ENCODE assay signal across 21 mouse cellular contexts in genomic region chr2:130453421-130453820, GRCm38 (mm10). TPM values are rescaled to one million over a fixed set of nuclear protein-coding genes. Genes with fewer than 3 reads are reported as not detected.
DNase-seq lines count a peak whose midpoint lies in the region; ATAC-seq and TF ChIP-seq lines count a peak whose summit lies in the region.
"Had no signal": no experiment of that assay in that cellular context is flagged by ENCODE, and none has a peak within 500 bp of the region (broad histone marks: within the 10 kb centered on the region; RNA-seq: fewer than 3 reads in every experiment).

No protein-coding gene starts in this region.

- H3K27me3 ChIP-seq in heart, postnatal 0 days (ENCODE audit: control insufficient read depth, insufficient read depth, low read length): 0 out of 2 replicates have a peak, but pooled peaks cover 4% of the 10 kb centered on the region
- H3K27me3 ChIP-seq: stomach, embryonic 15.5 days had no signal

- no peak overlapping the region for H3K9ac ChIP-seq in heart, postnatal 0 days (replicated peaks; ENCODE audit: low read depth, low read length)
- H3K9ac ChIP-seq: stomach, embryonic 15.5 days had no signal

- WGBS in heart, postnatal 0 days: 47% methylated on average over 6 of the region's 6 CpGs

- ATAC-seq in heart, postnatal 0 days (ENCODE audit: insufficient read depth, low read depth): no peak
- ATAC-seq: CD4-positive, CD25-positive, alpha-beta regulatory T cell, adult 4 months; lung, postnatal 0 days had no signal

- no peaks in the 10 kb centered on the region for H3K36me3 ChIP-seq in heart, postnatal 0 days (replicated peaks; ENCODE audit: control insufficient read depth, insufficient read depth, low read length)
- H3K36me3 ChIP-seq: stomach, embryonic 15.5 days had no signal

- peak overlapping the region; percentile 94 for H3K27ac ChIP-seq in layer of hippocampus, adult 2 months
- 0 out of 2 replicates have a peak overlapping the region, but pooled peaks have one; percentile 14 for H3K27ac ChIP-seq in brown adipose tissue, adult 24 weeks (replicated peaks; ENCODE audit: low read depth, low read length)
- H3K27ac ChIP-seq in heart, postnatal 0 days (ENCODE audit: low read depth): no peak overlapping the region
- H3K27ac ChIP-seq: stomach, embryonic 15.5 days had no signal

- no peak for TF ChIP-seq CTCF in layer of hippocampus, adult 2 months (conservative IDR thresholded peaks at IDR 0.05)
- no peak for TF ChIP-seq CTCF in heart, postnatal 0 days (IDR thresholded peaks at IDR 0.05; ENCODE audit: low read depth)

- H3K4me3 ChIP-seq in layer of hippocampus, adult 2 months: peak overlapping the region; percentile 27
- no peak overlapping the region for H3K4me3 ChIP-seq in brown adipose tissue, adult 24 weeks (ENCODE audit: insufficient read depth, low read depth, low read length)
- no peak overlapping the region for H3K4me3 ChIP-seq in heart, postnatal 0 days (ENCODE audit: low read depth, low read length)
- H3K4me3 ChIP-seq: stomach, embryonic 15.5 days had no signal

- peaks cover 10% of the 10 kb centered on the region for H3K4me1 ChIP-seq in brown adipose tissue, adult 24 weeks (ENCODE audit: control insufficient read depth, insufficient read depth, insufficient read length, low read length)
- peaks cover 28% of the 10 kb centered on the region for H3K4me1 ChIP-seq in heart, postnatal 0 days (ENCODE audit: control insufficient read depth, insufficient read depth)

- H3K4me2 ChIP-seq in heart, postnatal 0 days (ENCODE audit: low read depth, low read length): peak overlapping the region; percentile 11; the same call in 1 of the 2 replicates
- H3K4me2 ChIP-seq: stomach, embryonic 15.5 days had no signal

- no peaks in the 10 kb centered on the region for H3K9me3 ChIP-seq in heart, postnatal 0 days (replicated peaks; ENCODE audit: control insufficient read depth, low read length)
- H3K9me3 ChIP-seq: stomach, embryonic 15.5 days had no signal

- DNase-seq in heart, adult 11 months: peak; percentile 90
- DNase-seq in heart, postnatal 4 days: no peak
- no peak for DNase-seq in layer of hippocampus, adult 2 months (ENCODE audit: low spot score in 2 of 2)
- DNase-seq in layer of hippocampus, postnatal 36 days: no peak
- no peak for DNase-seq in heart, postnatal 0 days (ENCODE audit: low spot score)
- DNase-seq in adipocyte (ENCODE audit: low spot score): no peak
- DNase-seq: adrenal gland, postnatal 10 days had no signal

- TF ChIP-seq EP300 in heart, postnatal 0 days (IDR thresholded peaks at IDR 0.05; ENCODE audit: low read depth): no peak

RNA-seq across cellular contexts. Expression of gene Ptpra, which starts 3.3 kb away (rescaled TPM):
- 10 to 100 TPM; 78.9 to 86.4 TPM for total RNA-seq in heart, postnatal 4 days (2021)
- total RNA-seq in layer of hippocampus, adult 2 months (2021): 100 to 1,000 TPM; 326 to 341 TPM
- 100 to 1,000 TPM; 318 to 339 TPM for total RNA-seq in layer of hippocampus, postnatal 36 days (2021)
- polyA plus RNA-seq in brown adipose tissue, adult 24 weeks (2012; ENCODE audit: insufficient read depth, insufficient read length, missing spikeins): 38.6 and 52.5 TPM in 2 replicates
- total RNA-seq in heart, postnatal 0 days (2014; rRNA removed; ENCODE audit: low replicate concordance): 21.7 and 39.5 TPM in 2 replicates
- polyA plus RNA-seq in heart, postnatal 0 days (2015; fragmentation: Nextera tagmentation; extraction: Ambion mirVana): 44.2 and 44.5 TPM in 2 replicates

RNA-seq across cellular contexts. Expression of gene Pced1a, which starts 28.9 kb away (rescaled TPM):
- 1 to 10 TPM; 5.6 to 6.2 TPM for total RNA-seq in heart, postnatal 4 days (2021)
- 10 to 100 TPM; 23.0 to 27.3 TPM for total RNA-seq in layer of hippocampus, adult 2 months (2021)
- 10 to 100 TPM; 23.1 to 26.0 TPM for total RNA-seq in layer of hippocampus, postnatal 36 days (2021)
- polyA plus RNA-seq in brown adipose tissue, adult 24 weeks (2012; ENCODE audit: insufficient read depth, insufficient read length, missing spikeins): 6.9 and 10.4 TPM in 2 replicates
- total RNA-seq in heart, postnatal 0 days (2014; rRNA removed; ENCODE audit: low replicate concordance): 6.4 and 11.5 TPM in 2 replicates
- 2.7 and 3.4 TPM in 2 replicates for polyA plus RNA-seq in heart, postnatal 0 days (2015; fragmentation: Nextera tagmentation; extraction: Ambion mirVana)

RNA-seq across cellular contexts. Expression of gene Vps16, which starts 29.3 kb away (rescaled TPM):
- 10 to 100 TPM; 39.0 to 45.3 TPM for total RNA-seq in heart, postnatal 4 days (2021)
- total RNA-seq in layer of hippocampus, adult 2 months (2021): 100 to 1,000 TPM in 1 of 2 experiments, 10 to 100 TPM in 1; 91.3 to 104 TPM
- total RNA-seq in layer of hippocampus, postnatal 36 days (2021): 10 to 100 TPM; 85.2 to 98.0 TPM
- 28.7 and 31.8 TPM in 2 replicates for polyA plus RNA-seq in brown adipose tissue, adult 24 weeks (2012; ENCODE audit: insufficient read depth, insufficient read length, missing spikeins)
- total RNA-seq in heart, postnatal 0 days (2014; rRNA removed; ENCODE audit: low replicate concordance): 37.9 and 46.0 TPM in 2 replicates
- polyA plus RNA-seq in heart, postnatal 0 days (2015; fragmentation: Nextera tagmentation; extraction: Ambion mirVana): 29.4 and 30.2 TPM in 2 replicates

RNA-seq across cellular contexts. Expression of gene Tmem239, which starts 47.1 kb away (rescaled TPM):
- total RNA-seq in heart, postnatal 4 days (2021): not detected
- total RNA-seq in layer of hippocampus, adult 2 months (2021): not detected
- total RNA-seq in layer of hippocampus, postnatal 36 days (2021): not detected
- not detected in 2 replicates for polyA plus RNA-seq in brown adipose tissue, adult 24 weeks (2012; ENCODE audit: insufficient read depth, insufficient read length, missing spikeins)
- total RNA-seq in heart, postnatal 0 days (2014; rRNA removed; ENCODE audit: low replicate concordance): not detected in 2 replicates
- not detected in 2 replicates for polyA plus RNA-seq in heart, postnatal 0 days (2015; fragmentation: Nextera tagmentation; extraction: Ambion mirVana)
- total RNA-seq: adrenal gland, postnatal 10 days; gastrocnemius, adult 18-20 months; liver, adult 2 months; megakaryocyte-erythroid progenitor cell, adult 5-6 weeks; MEL; monocyte, adult 5-6 weeks had no signal
- polyA plus RNA-seq: CD4-positive, CD25-positive, alpha-beta regulatory T cell, adult 4 months; heart, embryonic 16.5 days; kidney, embryonic 14.5 days; large intestine, adult 2 months; liver, adult 2 months; lung, postnatal 0 days; neural tube, embryonic 14.5 days; stomach, embryonic 15.5 days; thymus, postnatal 0 days had no signal

RNA-seq across cellular contexts. Expression of gene 1700020A23Rik, which starts 48.4 kb away (rescaled TPM):
- total RNA-seq in heart, postnatal 4 days (2021): not detected
- not detected for total RNA-seq in layer of hippocampus, adult 2 months (2021)
- total RNA-seq in layer of hippocampus, postnatal 36 days (2021): not detected
- polyA plus RNA-seq in brown adipose tissue, adult 24 weeks (2012; ENCODE audit: insufficient read depth, insufficient read length, missing spikeins): not detected in 2 replicates
- not detected in 2 replicates for total RNA-seq in heart, postnatal 0 days (2014; rRNA removed; ENCODE audit: low replicate concordance)
- not detected in 2 replicates for polyA plus RNA-seq in heart, postnatal 0 days (2015; fragmentation: Nextera tagmentation; extraction: Ambion mirVana)
- total RNA-seq: adrenal gland, postnatal 10 days; gastrocnemius, adult 18-20 months; liver, adult 2 months; megakaryocyte-erythroid progenitor cell, adult 5-6 weeks; MEL; monocyte, adult 5-6 weeks had no signal
- polyA plus RNA-seq: CD4-positive, CD25-positive, alpha-beta regulatory T cell, adult 4 months; heart, embryonic 16.5 days; kidney, embryonic 14.5 days; large intestine, adult 2 months; liver, adult 2 months; lung, postnatal 0 days; stomach, embryonic 15.5 days; thymus, postnatal 0 days had no signal
